Mouse (Mus musculus) urinary bladder, postnatal 4 days (tissue): ENCODE measurements around the gene Ttc29.
A peak's percentile ranks its signal among the peaks of the same experiment; 100 is the strongest.

Experiments used
- DNase-seq, 2 experiments: peaks; one replicate each; pipeline ENCODE4 v3.0.0; 2021 to 2022; ENCODE audit warnings: low spot score in 2 of 2

The Ttc29 gene

DNA sequence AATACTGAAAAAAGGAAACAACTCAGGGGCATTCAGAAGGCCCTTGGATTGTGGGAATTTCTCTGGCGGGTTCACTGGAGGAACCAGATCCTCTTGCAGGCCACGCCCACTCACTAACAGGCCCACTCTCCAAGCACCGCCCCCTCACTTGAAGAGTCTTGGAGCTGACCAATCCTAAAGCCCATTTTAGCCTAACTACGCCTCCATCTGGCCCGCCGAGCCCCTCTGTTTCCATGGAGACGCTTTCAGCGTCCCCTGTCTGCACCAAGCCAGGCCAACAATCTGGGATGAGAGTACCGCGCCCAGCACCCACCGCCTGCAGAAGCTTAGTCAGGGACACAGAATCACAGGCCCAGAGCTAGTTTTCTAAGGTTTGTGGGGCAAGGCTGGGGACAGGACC lies at the start of gene Ttc29:
Gene Ttc29, plus strand, starts transcription at position 224 of the 400 bp plus-strand sequence.
- DNase-seq = peak in 1 of 2 experiments; percentile 29

DNA sequence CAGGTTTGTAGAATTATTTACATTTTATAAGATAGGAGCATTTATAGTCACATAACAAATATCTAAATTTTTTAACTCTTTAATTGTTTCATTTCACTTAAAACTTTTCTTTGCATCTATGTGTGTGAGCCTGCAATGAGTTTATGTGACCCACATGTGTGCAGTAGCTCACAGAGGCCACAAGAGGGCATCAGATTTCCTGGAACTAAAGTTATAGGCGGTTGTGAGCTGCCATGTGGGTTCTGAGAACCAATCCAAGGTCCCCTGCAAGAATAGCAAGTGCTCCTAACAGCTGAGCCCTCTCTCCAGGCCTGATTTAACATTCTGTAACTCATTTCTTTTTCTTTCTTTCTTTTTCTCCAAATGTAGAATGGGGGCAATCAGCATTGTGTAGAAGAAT lies 41.7 kb upstream of the Ttc29 start:
- DNase-seq = no peak

DNA sequence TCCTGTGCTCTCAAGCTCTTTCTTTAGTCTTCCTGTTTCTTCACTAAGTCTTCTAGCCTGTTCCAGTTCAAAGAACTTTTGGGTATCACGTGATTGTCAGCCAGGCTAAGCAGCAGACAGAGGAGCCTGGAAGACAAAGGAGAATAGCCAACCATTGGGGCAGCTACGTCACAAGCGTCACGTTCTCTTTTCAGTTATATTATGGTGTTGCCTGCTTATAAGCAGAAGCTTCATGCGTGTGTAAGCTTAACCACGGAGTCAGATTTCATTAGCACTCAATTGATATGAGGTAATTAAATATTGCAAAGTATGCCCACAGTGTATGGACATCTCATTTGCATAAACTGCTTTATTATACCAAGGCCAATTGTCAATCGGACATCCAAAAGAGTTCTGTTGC lies 30.4 kb upstream of the Ttc29 start:
- DNase-seq = no peak

DNA sequence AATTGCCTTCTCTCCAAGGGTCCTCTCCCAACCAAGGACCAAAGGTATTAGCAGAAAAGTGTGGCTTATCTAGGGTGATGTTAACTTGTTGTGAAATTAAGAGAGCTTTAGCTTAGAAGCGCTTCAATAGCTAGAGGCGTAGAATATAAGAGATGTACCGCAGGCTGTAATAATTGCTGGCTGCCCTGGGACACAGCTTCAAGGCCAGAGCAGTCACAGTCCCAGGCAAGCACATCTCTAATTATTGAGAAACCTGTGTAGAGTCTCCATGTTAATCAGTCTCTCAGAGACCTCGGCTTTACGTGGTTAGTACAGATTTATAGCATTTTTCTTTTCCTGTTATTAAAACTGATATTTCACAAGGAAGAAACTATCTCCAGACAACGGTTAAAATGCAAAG lies 29.7 kb upstream of the Ttc29 start:
- DNase-seq = no peak

DNA sequence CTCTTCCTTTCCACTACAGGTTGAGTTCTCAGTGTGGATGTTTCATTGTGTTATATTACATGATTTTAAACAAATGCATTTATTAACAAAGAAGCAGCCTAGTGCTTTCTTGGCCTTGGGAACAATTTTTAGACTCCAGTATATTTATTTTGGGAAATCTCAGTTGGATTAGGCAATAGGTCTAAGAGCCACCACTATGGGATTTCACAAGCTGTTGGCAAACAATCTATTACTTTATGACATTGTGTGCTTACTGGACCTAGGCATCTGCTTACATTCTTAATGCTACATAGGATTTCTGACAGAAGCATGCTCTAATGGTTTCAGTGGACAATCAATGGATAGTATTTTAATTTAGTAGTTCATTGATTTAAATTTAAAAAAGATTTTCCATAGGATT lies 26.0 kb upstream of the Ttc29 start:
- no peak for DNase-seq

DNA sequence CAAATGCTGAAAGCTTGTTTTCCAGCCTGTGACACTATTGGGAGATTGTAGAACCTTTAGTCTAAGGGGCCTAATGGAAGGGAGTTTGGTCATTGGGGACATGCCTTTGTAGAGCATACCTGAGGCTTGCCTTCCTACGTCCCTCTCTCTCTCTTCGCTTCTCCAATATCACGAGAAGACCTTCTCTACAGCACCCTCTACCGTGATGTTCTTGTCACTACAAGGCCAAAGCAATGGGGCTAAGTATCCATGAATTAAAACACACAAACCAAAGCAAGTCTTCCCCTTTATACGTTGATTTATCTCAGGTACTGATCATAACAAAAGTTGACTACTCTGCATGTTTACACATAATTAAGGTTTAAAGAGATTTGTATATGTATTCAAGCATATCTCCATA lies 8.9 kb upstream of the Ttc29 start:
- DNase-seq = no peak

DNA sequence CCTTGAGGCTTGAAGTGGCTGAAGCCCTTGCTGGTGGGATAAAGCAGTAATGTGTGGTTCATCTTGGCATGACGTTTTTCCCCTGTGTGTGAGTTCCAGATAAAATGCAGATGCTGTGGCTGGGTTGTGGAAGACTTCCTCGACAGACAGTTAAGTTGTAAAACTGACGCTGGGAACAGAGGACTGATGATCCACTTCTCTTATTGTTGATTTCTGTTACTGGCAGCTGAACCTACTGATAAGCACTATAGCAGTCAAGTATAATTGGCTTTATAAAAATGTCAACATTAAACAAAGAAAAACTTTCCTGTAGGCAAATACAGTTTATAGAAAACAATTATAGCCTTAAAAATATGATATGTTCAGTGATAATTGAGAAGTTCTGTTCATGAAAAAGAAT lies 2.7 kb upstream of the Ttc29 start:
- no peak for DNase-seq

DNA sequence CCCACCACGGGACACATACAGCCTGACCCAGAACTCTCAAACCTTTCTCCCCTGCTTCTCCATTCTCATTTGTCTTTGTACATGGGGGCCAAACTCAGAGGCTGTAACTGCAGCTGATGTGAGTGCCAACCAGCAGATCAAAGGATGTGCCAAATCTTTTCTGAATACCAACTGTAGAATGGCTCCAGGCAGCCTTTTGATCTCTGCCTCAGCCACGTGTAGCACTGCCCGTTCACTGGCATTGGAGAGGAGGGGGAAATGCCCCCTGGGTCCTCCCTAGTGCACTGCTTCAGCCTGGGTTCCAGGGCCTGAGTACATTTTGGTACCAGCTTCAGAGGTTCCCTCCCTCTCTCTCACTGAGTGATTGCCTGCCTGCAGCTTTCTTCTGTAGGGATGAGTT lies 1.5 kb downstream of the Ttc29 start:
- DNase-seq = no peak

DNA sequence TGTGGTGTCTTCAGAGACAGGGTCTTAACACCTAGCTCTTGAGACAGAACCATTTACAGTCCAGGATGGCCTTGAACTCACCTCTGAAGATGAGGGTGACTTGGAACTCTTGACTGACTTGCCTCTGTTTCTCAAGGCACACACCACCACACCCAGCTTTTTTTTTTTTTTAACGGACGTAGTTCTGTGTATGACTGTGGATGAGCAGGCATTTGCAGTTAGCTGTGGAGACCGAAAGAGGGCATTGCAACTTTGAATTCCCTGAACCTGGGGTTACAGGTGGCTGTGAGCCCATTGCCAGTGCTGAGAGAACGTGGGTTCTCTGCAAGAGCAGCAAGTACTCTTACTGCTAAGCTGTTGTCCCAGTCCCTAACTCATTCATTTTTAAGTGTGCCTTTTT lies 13.0 kb downstream of the Ttc29 start:
- DNase-seq = no peak

DNA sequence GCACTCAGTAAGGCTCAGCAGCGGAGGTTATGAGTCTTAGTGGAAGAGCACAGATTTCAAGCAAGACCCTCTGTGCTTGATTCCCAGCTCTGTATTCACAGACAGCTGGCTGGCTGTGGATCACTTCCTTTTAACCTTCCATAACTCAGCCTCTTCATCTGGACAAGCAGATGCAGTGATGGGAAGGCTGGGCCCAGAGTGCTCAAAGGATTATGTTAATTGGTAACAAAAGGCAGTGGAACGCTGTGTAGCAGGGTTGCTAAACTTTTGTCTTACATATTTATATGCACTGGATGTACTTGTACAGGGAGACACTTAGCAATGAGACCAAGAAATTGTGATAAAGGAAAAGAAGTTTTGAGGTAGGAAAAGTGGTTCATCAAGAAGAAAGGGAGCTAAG lies 17.6 kb downstream of the Ttc29 start:
- DNase-seq = no peak

DNA sequence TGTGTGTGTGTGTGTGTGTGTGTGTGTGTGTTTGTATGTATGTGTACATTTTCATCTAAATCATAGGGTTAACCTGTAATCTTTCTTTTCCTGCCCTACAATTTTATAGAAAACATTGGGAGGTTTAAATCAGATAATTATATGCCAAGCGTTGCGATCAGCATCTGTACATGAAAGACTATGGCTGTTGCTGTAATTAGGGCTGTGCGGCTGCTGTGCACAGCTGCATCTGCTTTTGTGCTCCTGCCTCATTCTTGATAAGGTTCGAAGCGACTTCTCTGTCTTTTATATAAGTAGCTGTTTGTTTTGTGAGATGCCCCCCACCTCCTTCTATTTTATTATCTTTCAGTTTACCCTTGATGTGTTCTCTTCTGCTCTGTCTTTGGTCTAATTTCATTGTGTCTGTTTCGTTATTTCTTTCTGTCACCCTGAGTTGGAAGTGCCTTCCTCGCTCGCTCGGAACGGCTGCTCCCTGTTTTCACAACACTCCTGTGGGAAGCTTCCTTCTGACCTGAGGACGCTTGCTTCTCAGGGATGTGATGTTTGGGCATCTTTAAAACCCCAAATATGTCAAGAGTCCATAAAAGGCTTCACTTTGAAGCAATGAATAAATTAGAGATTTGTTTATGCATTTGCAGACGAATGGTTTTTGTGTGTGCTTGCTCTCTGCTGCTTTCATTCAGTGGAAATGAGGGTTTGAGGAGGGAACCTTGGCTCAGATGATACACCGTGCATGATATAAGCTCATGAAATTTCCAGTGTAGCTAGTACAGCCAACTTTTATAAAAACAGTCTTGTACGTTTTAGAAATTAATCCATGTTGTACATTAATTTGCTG lies 20.0 kb downstream of the Ttc29 start:
- DNase-seq = no peak

DNA sequence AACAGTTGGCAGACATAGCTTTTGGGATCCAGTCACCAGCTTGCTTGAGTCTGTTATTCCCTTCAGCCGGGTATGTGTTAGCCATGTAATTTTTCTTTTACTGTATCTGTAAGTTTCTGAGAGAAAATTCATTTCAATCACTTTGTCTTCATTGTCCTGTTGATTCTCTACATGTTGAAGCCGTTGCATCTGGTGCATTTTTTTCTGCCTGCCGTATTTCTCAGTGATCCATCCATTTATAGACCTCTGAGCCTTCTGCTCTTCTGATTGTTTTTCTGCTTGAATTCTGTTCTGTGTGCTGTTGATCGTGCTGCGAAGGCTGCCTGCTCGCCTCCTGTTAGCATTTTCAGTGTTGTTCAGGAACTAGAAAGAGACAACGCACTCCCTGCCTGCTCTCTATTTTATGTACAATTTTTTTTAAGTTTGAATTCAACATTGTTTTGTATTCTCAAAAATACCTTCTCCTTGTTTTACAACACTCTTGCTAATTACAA lies 20.7 kb downstream of the Ttc29 start:
- DNase-seq = no peak

DNA sequence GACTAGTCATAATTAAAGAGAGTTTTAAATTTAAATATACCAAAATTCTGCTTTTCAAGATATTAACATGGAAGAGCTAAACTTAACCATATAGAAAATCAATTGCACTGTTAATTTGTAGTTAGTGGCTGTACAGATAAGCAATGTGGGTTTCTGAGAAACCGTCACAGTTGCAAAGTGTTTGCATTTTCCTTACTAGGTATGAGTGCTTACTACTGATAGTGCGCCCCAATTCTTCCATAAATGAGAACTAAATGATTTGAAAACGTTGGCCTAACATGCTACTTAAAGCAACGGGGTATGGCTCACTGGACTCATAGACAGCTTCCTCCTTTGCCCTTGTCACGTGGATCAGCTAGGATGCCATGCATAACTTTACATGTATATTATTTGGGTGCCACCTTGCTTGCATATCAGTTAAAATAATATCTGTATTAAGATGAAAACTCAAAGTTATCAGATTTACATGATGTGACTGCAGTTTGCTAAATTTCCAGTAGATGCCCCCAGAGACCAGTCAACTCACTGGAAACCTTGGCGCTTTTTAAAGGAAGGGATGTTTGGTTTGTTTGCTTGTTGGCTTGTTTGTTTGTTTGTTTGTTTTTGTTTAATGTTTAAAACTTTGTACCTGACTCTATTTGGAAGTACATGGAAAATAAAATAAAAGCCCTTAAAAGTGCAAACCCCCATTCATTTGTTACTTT lies 25.0 kb downstream of the Ttc29 start:
- DNase-seq = no peak

DNA sequence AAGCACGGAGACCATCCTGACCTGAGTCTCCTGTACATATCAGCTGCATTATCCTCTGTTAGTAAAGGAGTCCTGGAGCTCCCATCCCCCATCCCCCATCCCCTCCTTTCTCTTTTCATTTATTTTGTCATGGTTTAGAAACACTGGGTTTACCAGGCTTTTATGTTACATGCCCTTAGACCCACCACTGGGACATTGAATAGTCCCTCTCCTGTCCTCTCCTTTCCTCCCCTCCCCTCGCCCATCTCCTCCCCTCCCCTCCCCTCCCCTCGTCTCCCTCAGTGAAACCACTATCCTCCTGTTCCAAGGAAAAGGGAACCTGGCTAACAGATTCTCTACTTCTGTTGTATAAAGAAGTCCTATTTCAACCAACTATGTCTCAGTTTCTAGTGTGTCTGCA lies 38.0 kb downstream of the Ttc29 start:
- DNase-seq = no peak

DNA sequence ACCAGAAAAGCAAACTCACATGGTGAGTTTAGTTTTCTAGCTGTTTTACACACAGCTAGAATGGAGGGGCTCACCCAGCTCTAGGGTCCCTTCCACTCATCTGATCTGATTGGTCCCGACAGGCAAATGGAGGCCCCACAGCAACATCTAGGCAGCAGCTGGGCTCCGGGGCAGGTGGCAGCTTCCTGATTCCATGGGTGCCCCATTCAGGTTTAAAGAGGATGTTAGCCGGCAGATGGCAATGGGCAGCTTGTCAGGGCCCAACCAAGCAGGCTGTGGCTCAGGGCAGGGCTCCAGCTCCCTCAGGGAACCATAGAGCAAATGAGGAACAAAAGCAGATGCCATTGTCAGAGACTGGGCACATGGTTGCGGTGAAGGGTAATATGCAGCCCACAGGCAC lies 41.3 kb downstream of the Ttc29 start:
- no peak for DNase-seq

DNA sequence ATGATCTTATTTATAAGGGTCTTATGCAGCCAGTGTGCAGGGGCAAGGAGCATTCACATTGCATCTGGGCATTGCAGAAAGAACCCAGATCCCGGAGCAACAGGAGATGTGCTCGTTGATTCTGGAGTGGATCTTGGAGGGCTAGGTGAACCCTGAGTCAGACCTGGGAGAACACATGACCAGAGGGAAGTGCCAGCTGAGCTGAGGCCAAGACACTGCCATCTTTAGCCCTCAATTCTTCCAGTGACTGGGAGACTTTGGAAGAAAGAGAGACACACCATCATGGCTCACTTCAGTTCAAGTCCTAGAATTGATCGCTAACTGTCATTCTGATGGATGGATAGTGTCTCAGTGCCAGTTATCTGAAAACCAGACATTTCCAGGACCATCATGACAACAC lies 41.9 kb downstream of the Ttc29 start:
- no peak for DNase-seq

DNA sequence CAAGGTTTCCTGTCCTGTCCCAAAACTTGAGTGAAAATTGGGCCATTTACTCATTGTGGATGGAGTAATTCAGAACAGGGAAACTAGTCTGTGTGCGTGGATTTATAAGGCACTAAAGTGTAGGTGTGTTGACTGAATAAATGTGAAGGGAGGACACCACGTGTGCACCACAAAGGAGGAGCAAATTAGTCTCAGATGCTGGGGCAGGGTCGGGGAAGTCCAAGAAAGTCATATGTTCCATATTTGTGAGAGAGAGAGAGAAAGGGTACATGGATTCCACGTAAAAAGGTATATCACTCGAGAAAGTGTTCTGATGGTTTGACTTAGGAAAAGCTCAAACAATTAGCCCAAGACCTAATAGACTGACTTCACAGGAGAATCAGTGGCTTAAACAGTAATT lies 52.4 kb downstream of the Ttc29 start:
- no peak for DNase-seq

DNA sequence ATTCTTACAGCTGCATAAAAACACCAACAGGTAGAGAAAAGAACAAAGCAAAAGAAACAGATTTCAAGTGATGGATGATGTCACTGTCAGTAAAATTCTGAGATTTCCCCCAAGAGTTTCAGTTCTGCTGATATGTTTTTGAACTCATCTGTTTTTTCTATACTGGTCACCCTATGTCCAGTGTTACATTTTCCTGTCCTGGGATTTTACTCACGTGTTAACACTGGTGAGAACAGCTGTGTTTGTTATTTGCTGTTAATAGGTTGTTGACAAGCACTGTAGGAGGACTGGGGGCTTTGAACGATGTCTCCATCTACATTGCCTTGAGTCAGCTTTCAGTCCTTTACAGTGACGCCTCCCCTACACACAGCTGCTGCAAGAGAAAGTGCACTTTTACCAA lies 53.1 kb downstream of the Ttc29 start:
- DNase-seq = no peak

DNA sequence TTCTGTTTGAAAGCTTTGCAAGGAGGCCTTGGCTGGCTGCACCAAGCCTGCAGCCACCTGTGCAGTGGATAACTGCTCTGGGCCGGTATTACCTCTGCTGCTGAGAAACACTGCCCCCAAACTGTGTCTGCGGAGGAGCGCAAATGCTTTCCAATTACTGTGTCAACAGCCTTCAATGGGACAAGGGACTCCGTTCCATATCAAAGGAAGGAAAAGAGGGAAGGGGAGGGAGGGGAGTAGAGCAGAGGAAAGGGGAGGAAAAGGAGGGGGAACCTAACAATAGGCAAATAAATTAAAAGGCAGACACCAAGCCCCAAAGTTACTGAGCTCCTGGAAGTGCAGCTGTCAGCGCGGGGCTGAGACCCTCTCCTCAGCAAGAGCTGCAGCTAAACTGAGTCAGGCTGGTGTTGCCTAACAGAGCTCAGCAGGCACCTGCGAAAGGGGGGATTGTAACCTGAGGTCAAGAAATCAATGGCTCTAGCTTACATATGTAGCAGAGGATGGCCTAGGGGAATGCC lies 54.9 kb downstream of the Ttc29 start:
- DNase-seq = no peak

DNA sequence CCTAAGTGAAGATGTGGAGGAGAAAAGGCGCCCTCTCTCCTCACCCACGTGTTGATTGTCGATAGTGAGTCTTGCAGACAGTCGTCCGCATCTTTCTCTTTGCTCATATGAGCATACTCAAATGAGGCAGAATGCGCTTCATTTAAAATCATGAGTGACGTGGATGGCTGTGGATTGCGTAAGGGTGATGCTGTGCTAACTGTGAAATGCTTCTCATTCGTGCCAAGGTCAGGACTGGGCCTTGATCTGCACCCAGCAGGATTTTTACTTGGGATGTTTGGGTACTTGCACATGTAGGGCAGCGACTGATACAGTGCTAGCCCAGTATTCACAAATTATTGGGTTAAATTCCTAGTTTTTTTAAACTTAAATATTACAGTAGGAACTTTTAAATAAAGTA lies 56.2 kb downstream of the Ttc29 start:
- DNase-seq = no peak

DNA sequence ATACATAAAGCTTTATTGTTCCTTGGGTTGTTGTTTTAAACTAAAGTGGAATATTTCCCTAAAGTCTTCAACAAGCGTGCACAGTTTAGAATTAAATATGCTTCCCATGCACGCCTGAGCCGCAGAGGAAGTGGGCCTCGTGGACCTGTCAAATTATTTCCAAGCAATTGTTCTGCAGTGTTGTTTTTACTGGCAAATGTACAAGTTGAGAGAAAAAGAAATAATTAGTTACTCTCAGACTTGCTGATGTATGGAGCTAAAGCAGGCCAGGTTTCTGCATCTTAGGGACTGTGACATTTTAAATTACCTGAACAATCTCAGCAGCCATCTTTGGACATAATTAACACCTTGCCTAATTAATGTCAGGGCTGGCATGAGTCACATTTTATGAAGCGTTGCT lies 58.3 kb downstream of the Ttc29 start:
- no peak for DNase-seq

DNA sequence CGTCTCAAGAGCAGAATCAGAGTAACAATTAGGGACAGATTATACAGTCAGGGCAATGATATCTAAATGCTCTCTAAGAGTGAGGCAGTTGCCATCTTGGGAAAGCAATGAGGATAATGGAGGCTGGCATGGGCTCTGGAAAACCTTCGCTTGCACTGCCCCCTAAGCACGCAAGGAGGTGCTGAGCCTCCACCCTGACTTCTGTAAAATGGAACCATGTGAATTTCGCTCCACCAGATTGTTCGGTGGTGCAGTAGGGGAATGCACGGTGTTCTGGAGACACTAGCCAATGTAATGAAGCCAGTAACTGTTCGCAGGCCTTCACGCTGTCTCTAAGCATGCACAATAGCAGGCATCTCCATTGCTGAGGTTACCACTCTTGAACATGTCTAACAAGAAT lies 63.0 kb downstream of the Ttc29 start:
- no peak for DNase-seq

DNA sequence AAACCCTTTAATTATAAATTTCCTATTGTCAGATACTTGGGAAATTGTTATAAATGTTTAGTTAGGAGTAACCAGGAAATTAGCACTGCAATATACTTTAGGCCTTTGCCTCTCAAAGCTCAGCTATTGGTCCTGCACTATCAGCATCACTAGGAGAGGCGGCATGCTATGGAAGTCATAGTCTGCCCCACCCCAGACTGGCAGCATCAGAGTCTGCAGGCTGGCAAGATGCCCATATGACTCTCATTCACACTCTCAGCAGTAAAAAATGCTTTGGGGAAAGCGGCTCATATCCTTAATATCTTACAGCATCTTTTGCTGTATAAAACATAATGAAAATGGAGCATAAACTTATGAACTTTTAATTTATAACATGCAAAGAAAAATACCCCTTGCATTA lies 64.3 kb downstream of the Ttc29 start:
- DNase-seq = no peak
